Mouse (Mus musculus) midbrain, embryonic 15.5 days (tissue): Measurements from ENCODE around the gene Olfr332. TPM values are rescaled to one million over a fixed set of nuclear protein-coding genes. Genes with fewer than 3 reads are reported as not detected.

Experiments used
- polyA plus RNA-seq: library from polyadenylated mRNA; unstranded; fragments of >200 nt; fragmentation: Nextera tagmentation; extraction: Ambion mirVana; gene quantifications from 2 replicates; pipeline ENCODE4 v1.2.1, GENCODE M21; 2015

Olfr332 gene
- polyA plus RNA-seq, 1 experiment from 2014 or later: not detected

Other genes with a start within 250 kb of the Olfr332 start
- gene 4930438A08Rik, start 217.8 kb downstream of the Olfr332 start, polyA plus RNA-seq: not detected in 2 replicates
- gene Zfp692, start 185.5 kb downstream of the Olfr332 start, polyA plus RNA-seq: 30.5 and 32.5 TPM in 2 replicates
- gene Zfp672, start 162.2 kb downstream of the Olfr332 start, polyA plus RNA-seq: 40.6 and 42.7 TPM in 2 replicates
- gene Sh3bp5l, start 161.8 kb downstream of the Olfr332 start, polyA plus RNA-seq: 53.4 and 55.8 TPM in 2 replicates
- gene Lypd8, start 113.5 kb downstream of the Olfr332 start, polyA plus RNA-seq: 0.31 TPM in 1 of 2 replicates, not detected in the other
- not detected in 2 replicates for gene 1810065E05Rik, start 71.4 kb downstream of the Olfr332 start, polyA plus RNA-seq
- gene Gm12253, start 60.0 kb downstream of the Olfr332 start, polyA plus RNA-seq: not detected in 2 replicates
- gene Lypd9, start 39.6 kb downstream of the Olfr332 start, polyA plus RNA-seq: not detected in 2 replicates
- not detected in 2 replicates for gene Olfr30, start 30.3 kb downstream of the Olfr332 start, polyA plus RNA-seq
- not detected in 2 replicates for gene Olfr331, start 10.0 kb upstream of the Olfr332 start, polyA plus RNA-seq
- not detected in 2 replicates for gene Olfr330, start 42.3 kb upstream of the Olfr332 start, polyA plus RNA-seq
- not detected in 2 replicates for gene Olfr329-ps, start 53.9 kb upstream of the Olfr332 start, polyA plus RNA-seq
- 0.06 and 0.12 TPM in 2 replicates for gene Olfr328, start 63.1 kb upstream of the Olfr332 start, polyA plus RNA-seq
- gene Olfr224, start 78.0 kb upstream of the Olfr332 start, polyA plus RNA-seq: not detected in 2 replicates
- gene Olfr325, start 85.2 kb upstream of the Olfr332 start, polyA plus RNA-seq: not detected in 2 replicates
- not detected in 2 replicates for gene Olfr324, start 102.6 kb upstream of the Olfr332 start, polyA plus RNA-seq
- gene 2210407C18Rik, start 123.5 kb upstream of the Olfr332 start, polyA plus RNA-seq: not detected in 2 replicates
- not detected in 2 replicates for gene Olfr323, start 137.9 kb upstream of the Olfr332 start, polyA plus RNA-seq
- 0.10 and 0.13 TPM in 2 replicates for gene Trim58, start 147.9 kb upstream of the Olfr332 start, polyA plus RNA-seq
- gene Olfr322, start 166.2 kb upstream of the Olfr332 start, polyA plus RNA-seq: 0.11 TPM in 1 of 2 replicates, not detected in the other
- not detected in 2 replicates for gene Olfr320, start 188.5 kb upstream of the Olfr332 start, polyA plus RNA-seq
- not detected in 2 replicates for gene Olfr319, start 206.6 kb upstream of the Olfr332 start, polyA plus RNA-seq
- not detected in 2 replicates for gene Olfr318, start 231.5 kb upstream of the Olfr332 start, polyA plus RNA-seq
- 0.08 and 0.44 TPM in 2 replicates for gene Olfr317, start 246.7 kb upstream of the Olfr332 start, polyA plus RNA-seq